Mouse (Mus musculus) urinary bladder, postnatal 10 days (tissue): Measurements from ENCODE around the gene Nqo1.

Source experiments
- DNase-seq: peaks from one replicate; pipeline ENCODE4 v3.0.0; 2022; ENCODE audit warnings: low spot score

Nqo1 gene

DNA sequence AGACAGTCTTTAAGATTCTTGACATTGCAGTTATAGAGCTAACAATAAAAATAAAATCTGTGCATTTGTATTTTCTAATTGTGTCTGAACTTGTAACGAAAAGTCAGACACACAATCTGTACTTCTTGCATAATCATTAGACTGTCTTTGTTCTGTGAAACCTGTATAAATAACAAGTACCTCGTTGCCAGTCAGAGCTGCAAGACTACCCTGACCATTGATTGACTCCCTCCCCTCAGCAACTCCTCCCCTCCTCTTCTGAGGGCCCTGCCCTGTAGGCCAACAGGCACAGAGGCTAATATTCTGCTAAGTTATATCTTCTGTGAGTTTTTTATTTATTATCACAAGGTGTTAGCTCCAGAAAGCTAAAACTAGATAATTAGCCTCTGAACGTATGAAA, 2.9 kb upstream of the Nqo1 start:
- no peak for DNase-seq

DNA sequence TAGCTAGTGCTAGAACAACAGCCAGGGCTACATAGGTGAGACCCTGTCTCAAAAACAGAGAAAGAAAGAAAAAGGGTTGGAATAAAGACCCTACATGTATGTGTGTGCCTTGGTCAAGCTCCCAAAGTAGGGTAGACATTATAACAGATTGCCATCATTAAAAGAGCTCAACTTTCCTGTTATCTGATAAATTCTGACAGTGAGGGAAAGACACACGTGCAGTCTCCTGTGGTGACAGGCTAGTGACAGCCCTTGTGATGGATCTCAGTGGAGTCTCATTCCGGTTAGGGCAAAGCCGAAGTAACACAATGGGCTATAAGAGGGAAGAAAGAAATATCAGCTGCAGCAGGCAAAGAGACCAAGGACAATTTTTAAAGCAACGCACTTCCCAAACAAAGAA, 1.1 kb upstream of the Nqo1 start:
- no peak for DNase-seq

DNA sequence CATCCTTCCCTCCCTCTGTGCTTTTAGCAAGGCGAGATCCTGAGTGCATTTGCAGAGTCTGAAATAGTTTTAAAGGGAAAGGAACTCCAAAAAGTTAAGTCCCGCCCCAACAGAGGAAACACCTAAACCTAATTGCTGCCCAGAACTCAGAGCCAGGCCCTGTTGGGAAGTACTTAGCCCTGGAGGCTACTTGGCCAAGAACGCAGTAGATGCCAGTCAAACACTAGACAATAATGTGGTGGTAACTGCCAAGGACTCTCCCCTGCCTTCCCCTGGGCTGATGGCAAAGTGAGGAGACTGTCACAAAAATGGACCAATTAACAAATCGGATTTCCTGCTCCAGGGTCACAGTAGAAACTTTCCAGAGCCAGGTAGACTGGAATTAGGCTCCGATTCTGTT, 1.1 kb downstream of the Nqo1 start:
- DNase-seq: no peak

DNA sequence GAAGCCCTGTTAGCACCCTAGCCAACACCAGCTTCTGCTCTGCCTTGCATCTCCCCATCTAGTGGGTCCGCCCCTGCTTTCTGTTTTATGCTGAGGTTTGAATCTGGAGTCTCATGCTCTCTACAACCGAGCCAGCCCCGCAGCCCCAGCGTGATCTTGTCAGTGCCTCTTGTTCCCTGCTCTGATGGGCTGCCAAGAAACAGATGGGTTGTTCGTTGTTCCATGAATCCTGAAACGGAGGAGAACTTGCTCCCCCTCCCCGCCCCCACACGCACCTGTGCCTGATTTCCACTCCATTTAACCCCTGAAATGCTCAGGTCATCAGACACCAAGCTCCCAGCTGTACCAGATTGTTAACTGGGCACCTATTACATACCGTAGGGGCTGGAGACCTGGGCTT, 3.5 kb downstream of the Nqo1 start:
- no peak for DNase-seq

DNA sequence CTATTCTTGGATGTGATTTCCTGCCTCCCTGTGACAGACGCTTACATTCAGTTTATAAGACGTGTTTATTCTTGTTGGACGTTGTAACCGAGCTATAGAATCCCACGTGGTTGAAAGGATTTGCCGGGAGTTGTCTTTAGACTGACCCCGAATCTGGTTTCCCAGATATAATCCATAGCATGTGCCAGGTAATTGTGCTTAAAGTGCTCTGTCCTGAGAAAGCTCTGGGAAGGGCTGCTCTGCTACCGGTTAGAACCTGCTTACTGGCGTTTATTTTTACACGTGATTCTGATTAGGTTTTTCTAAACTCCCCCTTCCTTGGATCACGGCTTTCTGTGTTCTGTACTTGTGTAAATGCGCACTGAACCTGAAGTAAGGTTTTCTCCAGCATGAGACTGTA, 5.3 kb downstream of the Nqo1 start:
- DNase-seq: no peak

DNA sequence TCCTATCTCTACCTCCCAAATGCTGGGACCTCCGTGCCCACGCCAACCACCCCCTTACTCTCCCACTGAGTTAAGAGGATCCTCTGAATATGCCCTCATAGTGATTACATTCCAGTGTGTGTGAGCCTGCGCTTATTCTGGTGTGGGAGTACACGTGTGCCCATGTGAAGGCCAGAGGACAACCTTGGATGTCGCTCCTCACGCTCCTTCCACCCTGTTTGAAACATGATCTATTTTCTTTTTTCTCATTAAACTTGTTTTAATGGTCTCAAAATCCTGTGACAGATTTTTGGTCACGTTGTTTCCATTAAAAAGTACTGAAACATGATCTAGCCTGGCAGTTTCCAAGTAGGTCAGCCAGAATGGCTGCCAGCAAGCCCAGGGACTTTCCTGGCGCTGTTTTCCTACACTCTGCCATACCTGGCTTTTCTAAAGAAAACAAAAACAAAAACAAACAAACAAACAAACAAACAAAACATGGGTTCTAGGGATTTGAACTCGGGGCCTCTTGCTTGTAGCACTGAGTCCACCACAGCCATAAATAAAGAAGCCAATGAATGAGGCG, 6.8 kb downstream of the Nqo1 start:
- DNase-seq: no peak

DNA sequence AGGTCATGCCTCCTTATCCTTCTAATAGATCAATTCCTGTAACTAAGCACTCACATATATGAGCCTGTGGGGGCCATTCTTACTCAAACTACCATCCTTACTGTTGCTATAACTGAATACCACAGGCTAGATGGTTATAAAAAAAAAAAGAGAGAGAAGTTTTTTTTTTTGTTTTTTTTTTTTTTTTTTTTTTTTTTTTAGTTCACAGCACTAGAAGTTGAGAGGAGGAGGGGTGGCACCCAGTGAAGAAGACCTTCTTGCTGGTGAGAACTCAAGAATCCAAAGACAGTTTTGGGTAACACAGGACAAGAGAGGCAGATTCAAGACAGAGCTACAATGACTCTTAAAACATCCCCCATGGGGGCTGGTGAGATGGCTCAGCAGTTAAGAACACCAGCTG, 7.6 kb downstream of the Nqo1 start:
- DNase-seq: no peak

DNA sequence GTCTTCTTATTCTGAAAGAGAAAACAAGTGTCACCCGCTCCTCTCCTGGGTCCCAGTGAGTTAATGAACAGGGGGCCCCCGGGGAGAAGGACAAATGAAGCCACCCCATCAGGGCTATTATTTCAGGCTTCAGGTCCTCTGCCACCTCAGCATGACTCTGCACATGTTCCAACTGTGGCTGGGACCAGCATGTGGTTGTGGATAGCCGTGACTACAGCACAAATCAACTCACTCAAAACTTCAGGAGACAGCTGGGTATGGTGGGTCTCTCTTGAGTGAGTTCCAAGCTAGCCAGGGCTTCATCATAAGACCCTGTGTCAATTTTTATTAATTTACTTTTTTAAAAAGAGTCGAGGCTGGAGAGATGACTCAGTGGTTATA, 11.9 kb downstream of the Nqo1 start:
- DNase-seq: no peak

DNA sequence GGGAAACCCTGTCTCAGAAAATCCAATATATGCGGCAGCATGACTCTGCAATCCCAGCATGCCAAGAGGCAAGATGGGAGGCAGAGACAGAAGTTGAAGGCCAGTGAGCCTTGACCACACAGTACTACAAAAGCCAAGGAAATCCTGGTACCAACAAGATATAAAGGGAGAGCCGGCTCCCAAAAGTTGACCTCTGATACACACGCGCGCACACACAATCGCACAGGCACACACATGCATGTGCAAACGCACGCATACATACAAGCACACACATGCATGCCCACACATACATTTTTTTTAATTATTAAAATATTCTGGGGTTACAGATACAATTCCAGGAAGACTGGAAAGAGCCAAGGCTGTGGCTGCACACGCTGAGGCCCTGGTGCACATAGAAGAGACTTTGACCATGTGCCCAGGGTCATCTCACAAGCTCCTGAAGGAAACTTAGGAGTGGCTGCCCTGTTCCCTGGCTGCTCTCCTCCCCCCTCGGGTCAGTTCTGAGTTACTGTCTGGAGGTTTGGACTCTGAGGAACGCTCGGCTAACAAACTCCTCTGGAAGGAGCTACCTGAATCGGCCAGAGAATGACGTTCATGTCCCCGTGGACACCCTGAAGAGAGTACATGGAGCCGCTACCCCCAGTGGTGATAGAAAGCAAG, 12.4 kb downstream of the Nqo1 start:
- no peak for DNase-seq

DNA sequence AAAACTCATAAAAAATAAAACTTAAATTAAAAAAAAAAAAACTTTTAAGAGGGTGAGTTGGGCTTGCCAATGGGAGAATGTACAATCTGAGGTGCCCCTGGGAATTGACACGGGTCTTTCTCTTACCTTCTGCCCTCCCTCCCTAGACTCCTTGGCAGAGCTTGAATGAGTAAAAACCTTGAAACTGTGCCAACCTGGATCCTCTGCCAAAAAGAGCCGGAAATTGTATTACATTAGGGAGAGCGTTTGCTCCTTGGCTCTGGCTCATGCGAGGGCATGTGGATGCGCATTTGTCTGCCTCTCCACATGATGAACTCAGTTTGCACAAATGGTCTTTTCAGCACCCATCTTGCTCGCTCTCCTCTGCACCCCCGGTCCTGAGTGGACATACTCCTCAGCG, 13.4 kb downstream of the Nqo1 start:
- DNase-seq: no peak

DNA sequence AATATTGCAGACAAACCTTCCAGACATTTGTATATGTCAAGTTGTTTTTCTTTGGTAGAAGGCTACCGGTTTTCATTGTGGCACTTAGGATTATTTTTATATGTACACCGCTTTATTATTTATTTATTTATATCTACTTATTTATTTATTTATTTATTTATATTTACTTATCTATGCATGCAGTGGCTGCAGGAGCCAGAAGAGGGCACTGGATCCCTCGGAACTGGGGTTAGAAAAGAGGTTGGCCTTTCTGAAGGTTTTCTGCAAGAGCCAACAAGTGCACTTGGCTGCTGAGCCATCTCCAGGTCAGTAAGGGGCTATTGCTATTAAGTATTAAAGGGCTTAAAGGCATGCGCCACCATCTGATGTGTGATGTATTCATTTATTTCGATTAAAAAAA, 15.1 kb downstream of the Nqo1 start:
- no peak for DNase-seq

DNA sequence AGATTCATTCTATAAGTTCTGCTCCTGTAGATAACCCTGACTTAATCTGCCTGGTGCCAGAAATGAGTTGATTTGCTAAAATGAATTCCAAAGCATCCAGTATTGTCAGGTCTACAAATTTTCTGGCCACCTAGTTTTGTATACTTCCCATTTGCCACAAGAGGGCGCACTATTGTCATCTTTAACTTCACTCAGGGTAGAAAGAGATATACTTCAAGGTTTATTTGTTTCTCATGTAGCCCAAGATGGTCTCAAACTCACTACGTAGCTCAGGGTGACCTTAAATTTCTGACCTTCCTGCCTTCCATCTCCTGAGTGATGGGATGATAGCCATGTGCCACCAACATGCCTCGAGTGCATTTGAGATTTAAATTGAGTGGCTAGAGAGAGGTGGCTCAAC, 16.4 kb downstream of the Nqo1 start:
- no peak for DNase-seq

DNA sequence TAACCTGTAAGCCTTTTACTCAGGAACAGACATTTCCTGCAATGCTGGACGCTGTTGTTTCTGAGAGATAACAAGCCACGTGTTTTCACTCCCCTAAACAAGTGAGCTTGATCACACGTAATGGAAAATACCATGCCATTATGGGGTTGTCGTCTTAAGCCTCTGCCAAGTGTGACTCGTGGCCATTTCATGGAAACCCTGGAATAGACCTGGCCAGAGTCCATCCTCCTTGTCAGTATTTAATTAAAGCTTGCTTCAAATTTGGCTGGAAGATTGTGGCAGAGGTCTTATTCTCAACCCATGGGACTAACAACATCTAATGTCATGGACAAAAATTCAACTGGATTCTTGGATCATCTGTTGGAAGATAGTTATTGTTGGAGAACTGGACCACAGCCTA, 16.8 kb downstream of the Nqo1 start:
- DNase-seq: no peak

DNA sequence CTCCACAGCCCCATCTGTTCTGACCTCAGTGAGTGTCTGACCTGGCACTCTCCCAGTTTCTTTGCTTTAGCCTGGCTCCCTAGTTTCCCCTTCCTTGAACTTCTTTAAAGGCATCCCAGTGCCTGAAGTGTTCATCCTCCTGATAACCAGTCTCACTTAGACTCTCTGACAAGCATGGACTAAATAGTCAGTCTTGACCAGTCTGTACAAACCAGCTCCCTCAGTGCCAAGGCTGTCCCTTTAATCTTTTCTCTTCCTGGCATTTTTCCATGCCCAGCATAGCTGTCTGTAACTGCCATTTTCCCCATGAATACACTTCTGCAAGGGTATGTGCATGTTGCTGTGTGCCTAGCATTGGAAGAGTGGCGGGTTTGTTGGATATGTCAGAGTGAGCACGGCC, 17.9 kb downstream of the Nqo1 start:
- DNase-seq: no peak

DNA sequence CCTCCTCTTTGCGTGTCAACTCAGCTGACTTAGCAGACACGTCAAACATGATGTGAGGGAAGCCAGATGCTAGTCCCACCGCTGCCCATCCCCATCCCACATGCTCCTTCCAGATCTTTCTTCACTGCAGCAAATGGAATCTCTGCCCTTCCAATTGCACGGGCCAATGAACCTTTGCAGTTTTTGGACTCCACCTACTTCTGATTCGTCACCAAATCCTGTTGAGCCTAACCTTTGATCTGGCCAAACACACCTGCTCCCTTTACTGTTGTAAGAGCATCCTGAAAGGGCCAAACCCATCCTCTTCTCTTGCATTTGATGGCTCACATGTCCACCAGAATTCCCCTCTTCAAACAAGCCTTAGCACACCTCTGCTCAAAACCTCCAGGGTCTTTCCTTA, 18.4 kb downstream of the Nqo1 start:
- no peak for DNase-seq

DNA sequence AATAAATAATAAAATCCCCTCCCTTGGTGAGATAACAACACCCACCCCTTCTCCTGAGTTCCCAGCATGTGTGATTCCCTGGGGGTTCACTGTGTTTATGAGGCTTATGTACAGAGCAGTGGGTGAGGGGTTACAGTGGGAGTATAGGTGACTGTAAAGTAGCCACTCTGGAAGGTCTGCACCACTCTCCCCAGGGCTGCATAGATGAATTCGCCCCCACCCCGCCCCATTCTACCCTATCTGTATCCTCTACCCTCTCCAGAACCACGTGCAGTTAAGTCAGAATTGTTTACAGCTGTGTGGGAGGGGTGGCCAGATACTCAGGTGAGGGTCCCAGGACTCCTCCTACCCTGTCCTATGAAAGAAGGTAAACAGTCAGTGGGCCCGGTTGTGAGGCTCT, 20.1 kb downstream of the Nqo1 start:
- DNase-seq: no peak

DNA sequence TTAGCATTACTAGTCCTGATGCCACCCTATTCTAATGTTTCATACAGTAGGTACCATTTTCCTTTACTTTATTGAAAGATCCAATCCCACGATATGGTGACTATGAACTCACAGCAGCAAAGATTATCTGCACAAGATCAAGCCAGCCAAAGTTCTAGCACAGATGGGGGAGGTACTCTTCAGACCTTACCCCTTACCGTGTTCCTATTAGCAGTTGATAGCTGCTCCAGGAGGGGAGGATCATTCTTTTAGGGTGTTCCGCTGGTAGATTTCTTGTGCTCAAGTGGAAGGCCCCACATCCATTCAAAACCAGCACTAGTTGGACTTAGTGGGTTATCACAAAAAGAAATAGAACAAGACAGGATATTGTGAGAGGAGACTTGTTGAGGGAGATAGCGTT, 21.3 kb downstream of the Nqo1 start:
- no peak for DNase-seq

DNA sequence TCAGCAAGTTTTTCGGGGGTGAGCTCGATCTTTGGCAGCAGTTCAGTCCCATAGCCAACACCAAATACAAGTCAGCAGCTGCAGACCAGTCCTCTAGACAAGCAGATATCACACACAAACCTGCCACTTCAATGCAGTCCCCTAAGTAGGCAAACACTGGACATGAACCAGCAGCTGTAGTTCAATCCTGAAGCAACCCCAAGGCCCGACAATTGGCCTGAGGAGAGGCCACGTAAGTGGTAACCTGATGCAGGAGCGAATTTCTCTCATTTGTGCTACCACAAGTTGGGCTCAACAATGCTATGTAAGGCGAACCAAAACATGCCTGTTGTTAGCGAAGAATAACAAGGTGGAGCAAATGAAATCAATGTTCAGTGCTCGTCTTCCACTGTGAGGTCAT, 22.3 kb downstream of the Nqo1 start:
- no peak for DNase-seq

DNA sequence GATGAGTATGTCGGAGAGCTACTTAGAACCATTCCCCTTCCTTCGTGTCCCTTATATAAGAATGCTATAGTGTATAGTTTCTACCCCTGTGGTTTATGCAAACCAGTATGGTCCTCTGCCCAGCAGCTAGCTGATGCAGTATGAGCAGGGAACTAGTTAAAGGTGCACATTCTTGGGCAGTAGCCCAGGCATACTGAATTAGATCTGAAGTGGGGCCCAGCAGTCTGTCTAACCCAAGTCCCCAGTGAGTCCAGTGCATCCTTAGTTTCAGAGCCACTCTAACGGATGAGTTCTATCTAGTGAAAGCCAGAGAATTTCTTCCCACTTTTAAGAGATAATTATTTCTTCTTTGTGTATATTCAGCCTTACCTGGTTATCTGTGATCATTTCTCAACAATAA, 25.7 kb downstream of the Nqo1 start:
- no peak for DNase-seq

DNA sequence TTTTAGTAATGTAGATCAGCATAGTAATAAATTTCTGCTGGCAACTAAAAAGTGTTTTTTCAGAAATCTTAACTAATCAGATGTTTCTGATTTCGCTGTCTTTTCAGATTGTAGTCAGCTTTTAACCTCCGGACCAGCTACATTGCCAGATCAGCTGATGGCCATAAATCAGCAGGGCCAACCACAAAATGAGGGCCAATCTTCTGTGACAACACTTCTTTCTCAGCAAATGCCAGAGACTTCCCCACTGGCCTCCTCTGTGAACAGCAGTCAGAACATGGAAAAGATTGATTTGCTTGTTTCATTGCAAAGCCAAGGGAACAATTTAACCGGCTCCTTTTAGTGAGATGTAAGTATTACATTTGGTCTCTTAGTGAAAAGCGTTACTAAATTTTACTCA, 32.7 kb downstream of the Nqo1 start:
- DNase-seq: no peak
